Mouse (Mus musculus) intestine, embryonic 14.5 days (tissue): ENCODE measurements around the gene Rbfox1. TPM values are rescaled to one million over a fixed set of nuclear protein-coding genes. Genes with fewer than 3 reads are reported as not detected.

ENCODE experiments used
- ATAC-seq: fragments of 200-750 bp; cut with Nextera tagmentation; replicated peaks from 2 replicates; pipeline ENCODE4 v1.8.0; 2017; ENCODE audit warnings: low read depth, moderate number of reproducible peaks, moderate TSS enrichment, moderate library complexity; ENCODE audit not compliant: low FRiP score, low TSS enrichment
- DNase-seq: peaks from one replicate; pipeline ENCODE4 v3.0.0-alpha.2; 2018; ENCODE audit warnings: low spot score
- H3K27ac ChIP-seq: fragments of 300-500 bp; sonication (generic); 2 replicates; pipeline ENCODE4 v1.5.1; 2014; ENCODE audit warnings: low read depth, mild to moderate bottlenecking, control low read depth
- H3K27me3 ChIP-seq: fragments of 300-500 bp; sonication (generic); replicated peaks from 2 replicates; pipeline ENCODE4 v1.6.1; 2014; ENCODE audit warnings: low read length, control low read depth; ENCODE audit not compliant: control insufficient read depth, insufficient read depth
- H3K36me3 ChIP-seq: fragments of 300-500 bp; sonication (generic); 2 replicates; pipeline ENCODE4 v1.6.1; 2014; ENCODE audit warnings: low read length, control low read depth; ENCODE audit not compliant: control insufficient read depth, insufficient read depth
- H3K4me1 ChIP-seq: fragments of 300-500 bp; sonication (generic); replicated peaks from 2 replicates; pipeline ENCODE4 v1.6.1; 2014; ENCODE audit warnings: low read length, control low read depth, mixed read lengths; ENCODE audit not compliant: control insufficient read depth, insufficient read depth
- H3K4me2 ChIP-seq: fragments of 300-500 bp; sonication (generic); 2 replicates; pipeline ENCODE4 v1.6.1; 2014; ENCODE audit warnings: low read length
- H3K4me3 ChIP-seq: fragments of 300-500 bp; sonication (generic); 2 replicates; pipeline ENCODE4 v1.5.1; 2014; ENCODE audit warnings: low read depth, low read length, control low read depth, mixed read lengths
- H3K9ac ChIP-seq: fragments of 300-500 bp; sonication (generic); 2 replicates; pipeline ENCODE4 v1.6.1; 2014; ENCODE audit warnings: mild to moderate bottlenecking, low read length
- H3K9me3 ChIP-seq: fragments of 300-500 bp; sonication (generic); 2 replicates; pipeline ENCODE4 v1.6.1; 2016; ENCODE audit warnings: low read length, control low read depth; ENCODE audit not compliant: control insufficient read depth
- WGBS: fragments of 180-500 bp; shearing (Covaris S2); extraction: QIAGEN DNeasy Blood & Tissue Kit; methylation state at CpG from one replicate; pipeline ENCODE4 v1.1.7; 2014; 5-methylcytosine and 5-hydroxymethylcytosine counted together
- polyA plus RNA-seq: library from polyadenylated mRNA; unstranded; fragments of >200 nt; fragmentation: Nextera tagmentation; extraction: Ambion mirVana; gene quantifications from 2 replicates; pipeline ENCODE4 v1.2.1, GENCODE M21; 2014

Rbfox1 gene
- polyA plus RNA-seq, 1 experiment from 2014 or later = 3.3 TPM

DNA sequence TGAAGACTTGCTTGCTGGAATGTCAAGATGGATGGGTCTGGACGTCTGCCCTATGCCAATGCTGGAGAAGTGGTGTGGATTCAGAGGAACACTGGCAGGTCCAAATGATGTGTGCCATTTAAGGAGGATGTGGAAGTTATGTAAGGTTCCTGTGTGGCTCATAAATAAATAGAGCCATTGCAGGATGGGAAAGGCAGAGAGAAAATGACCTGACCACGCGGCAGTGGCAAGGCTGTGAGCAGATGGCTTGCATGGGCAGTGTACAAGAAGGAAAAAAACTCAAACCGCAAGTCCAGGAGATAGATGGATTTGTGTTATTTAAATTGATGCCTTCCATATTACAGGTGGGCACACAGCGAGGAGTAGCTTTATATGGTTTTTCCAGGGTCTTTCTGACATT is 497.6 kb downstream of the Rbfox1 start:
- DNase-seq = no peak
- no peaks in the 10 kb centered on the region for H3K27me3 ChIP-seq
- no peak overlapping the region for H3K4me3 ChIP-seq
- 88% methylated on average over 5 of the region's 5 CpGs for WGBS
- no peaks in the 10 kb centered on the region for H3K9me3 ChIP-seq
- no peak overlapping the region for H3K27ac ChIP-seq
- H3K4me2 ChIP-seq = no peak overlapping the region
- ATAC-seq = no peak
- no peak overlapping the region for H3K9ac ChIP-seq
- no peaks in the 10 kb centered on the region for H3K4me1 ChIP-seq
- no peaks in the 10 kb centered on the region for H3K36me3 ChIP-seq

DNA sequence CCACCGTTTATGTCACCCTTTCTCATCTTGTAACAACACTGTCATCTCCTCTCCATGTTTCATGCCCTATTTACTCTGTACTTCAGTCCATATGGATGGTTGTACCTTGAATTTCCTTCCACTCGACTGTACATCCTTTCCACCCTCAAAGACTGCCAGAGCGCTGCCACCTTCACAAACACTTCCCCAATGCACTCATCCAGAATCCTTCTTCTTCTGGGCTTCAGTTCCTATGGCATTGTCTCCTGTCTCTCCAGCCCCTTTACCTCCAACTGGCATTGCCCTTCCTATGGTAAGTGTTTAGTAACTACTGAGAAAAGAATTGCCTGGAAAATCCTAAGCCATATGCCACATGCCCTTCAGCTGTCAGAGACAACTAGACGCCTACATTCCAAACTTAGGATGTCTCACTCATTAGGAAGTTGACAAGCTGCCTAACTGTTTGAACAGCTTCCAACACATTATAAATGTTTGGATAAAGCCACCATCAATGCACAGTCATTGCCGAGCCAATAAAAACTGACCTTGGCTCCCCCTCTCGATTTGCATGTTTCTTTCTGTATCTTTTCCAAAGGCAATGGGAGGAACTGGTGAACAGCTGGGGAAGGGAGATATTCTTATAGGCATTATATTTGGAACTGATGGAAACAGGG is 505.2 kb downstream of the Rbfox1 start:
- Histone ChIP-seq H3K36me3 (no peaks in the 10 kb centered on the region), H3K4me2 (no peak overlapping the region), H3K4me1 (no peaks in the 10 kb centered on the region), H3K27me3 (no peaks in the 10 kb centered on the region), H3K27ac (no peak overlapping the region), H3K4me3 (no peak overlapping the region), H3K9ac (no peak overlapping the region), H3K9me3 (no peaks in the 10 kb centered on the region)
- ATAC-seq = no peak
- 75% methylated on average over 6 of the region's 6 CpGs for WGBS
- DNase-seq = no peak

DNA sequence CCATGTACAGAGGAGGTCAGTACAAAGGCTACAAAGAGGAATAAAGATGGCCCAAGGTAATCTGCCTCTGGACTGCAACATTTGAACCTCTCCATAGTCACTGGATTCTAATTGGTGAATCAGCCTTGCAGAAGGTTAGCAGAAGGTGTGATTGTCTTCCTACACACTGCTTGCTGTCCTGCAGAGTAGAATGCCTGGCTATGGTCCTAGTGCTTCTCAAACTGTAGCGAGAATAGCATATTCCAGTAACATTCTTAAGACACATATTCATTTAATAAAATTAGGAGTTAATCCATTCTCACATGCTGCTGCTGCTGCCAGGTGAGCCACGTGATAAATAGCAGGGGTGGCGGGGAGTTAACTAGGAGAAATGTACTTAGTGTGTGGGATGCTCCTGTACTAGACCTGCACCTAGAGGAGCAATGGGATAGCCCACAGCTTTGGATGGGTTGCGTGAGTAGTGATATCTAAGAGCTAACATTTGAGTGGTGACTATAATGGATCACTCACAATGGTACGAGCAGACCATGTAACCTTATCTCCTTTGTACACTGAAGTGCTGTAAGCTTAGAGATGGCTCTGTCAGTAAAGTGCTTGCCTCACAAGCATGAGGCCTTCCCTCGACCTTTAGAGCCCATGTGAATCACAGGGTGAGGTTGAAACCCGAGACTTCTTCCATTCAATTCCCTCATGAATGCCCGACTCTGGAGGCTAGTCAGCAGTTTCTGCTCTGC is 511.7 kb downstream of the Rbfox1 start:
- Histone ChIP-seq H3K27me3 (no peaks in the 10 kb centered on the region), H3K4me1 (no peaks in the 10 kb centered on the region), H3K9ac (no peak overlapping the region), H3K4me2 (no peak overlapping the region), H3K27ac (no peak overlapping the region), H3K9me3 (no peaks in the 10 kb centered on the region), H3K36me3 (no peaks in the 10 kb centered on the region), H3K4me3 (no peak overlapping the region)
- DNase-seq (no peak), ATAC-seq (no peak)
- 67% methylated on average over 8 of the region's 8 CpGs for WGBS

DNA sequence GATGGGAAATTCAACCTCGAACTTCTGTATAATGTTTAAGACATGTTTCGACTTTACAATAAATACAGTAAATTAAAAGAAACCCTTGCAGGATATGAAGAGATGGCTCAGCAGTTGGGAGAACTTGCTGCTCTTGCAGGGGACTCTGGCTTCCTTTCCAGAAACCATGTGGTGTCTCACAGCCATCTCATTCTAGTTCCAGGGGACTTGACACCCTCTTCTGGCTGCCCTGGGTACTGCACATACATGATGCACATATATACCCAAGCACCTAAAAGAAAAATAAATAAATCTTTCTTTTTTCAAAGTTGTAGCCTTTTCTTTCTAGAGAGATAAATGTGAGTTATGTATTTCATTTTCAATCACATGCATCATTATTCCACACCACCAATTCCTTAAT is 512.5 kb downstream of the Rbfox1 start:
- no peak overlapping the region for H3K4me3 ChIP-seq
- no peaks in the 10 kb centered on the region for H3K27me3 ChIP-seq
- H3K27ac ChIP-seq = no peak overlapping the region
- no peak for ATAC-seq
- no peaks in the 10 kb centered on the region for H3K36me3 ChIP-seq
- no peak overlapping the region for H3K4me2 ChIP-seq
- WGBS = 91% methylated on average over 2 of the region's 2 CpGs
- DNase-seq = no peak
- H3K9me3 ChIP-seq = no peaks in the 10 kb centered on the region
- H3K9ac ChIP-seq = no peak overlapping the region
- no peaks in the 10 kb centered on the region for H3K4me1 ChIP-seq

DNA sequence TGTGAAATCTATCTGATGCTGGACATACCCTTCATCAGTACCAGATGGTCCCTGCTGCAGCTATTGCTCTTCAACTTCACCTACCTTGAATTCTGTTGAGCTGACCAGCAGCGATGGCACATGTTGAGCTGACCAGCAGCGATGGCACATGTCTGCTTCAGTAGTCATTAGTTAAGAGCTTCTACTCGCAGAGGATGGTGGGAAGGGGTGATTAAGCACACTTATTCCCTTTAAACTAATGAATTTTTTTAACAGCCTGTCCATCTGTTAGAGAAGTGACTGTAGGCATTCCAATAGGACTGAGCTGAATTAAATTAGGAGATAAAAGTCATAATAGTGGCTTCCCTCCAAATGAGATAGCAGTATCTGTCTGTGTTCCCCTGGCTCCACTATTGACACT is 517.7 kb downstream of the Rbfox1 start:
- WGBS = 84% methylated on average over 3 of the region's 3 CpGs
- Histone ChIP-seq H3K9ac (no peak overlapping the region), H3K4me1 (no peaks in the 10 kb centered on the region), H3K9me3 (no peaks in the 10 kb centered on the region), H3K4me3 (no peak overlapping the region), H3K4me2 (no peak overlapping the region), H3K27ac (no peak overlapping the region), H3K36me3 (no peaks in the 10 kb centered on the region), H3K27me3 (no peaks in the 10 kb centered on the region)
- DNase-seq (no peak), ATAC-seq (no peak)

GRCm38 (mm10) chr16:6414846-6415245 is 529.7 kb downstream of the Rbfox1 start:
- Histone ChIP-seq H3K4me3 (no peak overlapping the region), H3K36me3 (no peaks in the 10 kb centered on the region), H3K9ac (no peak overlapping the region), H3K4me2 (no peak overlapping the region), H3K27me3 (no peaks in the 10 kb centered on the region), H3K4me1 (no peaks in the 10 kb centered on the region), H3K9me3 (no peaks in the 10 kb centered on the region), H3K27ac (no peak overlapping the region)
- ATAC-seq = no peak
- DNase-seq = no peak
- WGBS = 44% methylated on average over 2 of the region's 2 CpGs

- H3K36me3 ChIP-seq = no peaks in the 10 kb centered on the region
- H3K9ac ChIP-seq = no peak overlapping the region
- H3K4me3 ChIP-seq = no peak overlapping the region
- H3K4me2 ChIP-seq = no peak overlapping the region
- no peak for ATAC-seq
- H3K27me3 ChIP-seq = no peaks in the 10 kb centered on the region
- no peak for DNase-seq
- no peaks in the 10 kb centered on the region for H3K9me3 ChIP-seq
- H3K27ac ChIP-seq = no peak overlapping the region
- 69% methylated on average over 3 of the region's 3 CpGs for WGBS
- H3K4me1 ChIP-seq = no peaks in the 10 kb centered on the region
These were observed 536.5 kb downstream of the Rbfox1 start for GRCm38 (mm10) chr16:6421623-6422145.

- Histone ChIP-seq H3K36me3 (no peaks in the 10 kb centered on the region), H3K9ac (no peak overlapping the region), H3K27me3 (no peaks in the 10 kb centered on the region), H3K9me3 (no peaks in the 10 kb centered on the region), H3K4me2 (no peak overlapping the region), H3K4me3 (no peak overlapping the region), H3K27ac (no peak overlapping the region), H3K4me1 (no peaks in the 10 kb centered on the region)
- WGBS = 82% methylated on average over 4 of the region's 4 CpGs
- ATAC-seq (no peak), DNase-seq (no peak)
These were observed 538.8 kb downstream of the Rbfox1 start for GRCm38 (mm10) chr16:6423878-6424409.
